Mouse (Mus musculus) Patski (cell line): ENCODE data around the gene Abhd14a. TPM values are rescaled to one million over a fixed set of nuclear protein-coding genes. Genes with fewer than 3 reads are reported as not detected.

Experiments used
- ATAC-seq: fragments of 100-300 bp; one replicate; pipeline ENCODE4 v1.8.0; 2021
- CTCF ChIA-PET: fragments of 350-600 bp; sonication (Branson Sonifier 250); formaldehyde crosslinking; loops from one replicate; lab custom pipeline; 2022; ENCODE audit warnings: inconsistent platforms; lab: Charles Lee
- POLR2A ChIA-PET: fragments of 350-600 bp; sonication (Branson Sonifier 250); formaldehyde crosslinking; loops from one replicate; lab custom pipeline; 2022; ENCODE audit warnings: antibody characterized with exemption, inconsistent platforms; lab: Charles Lee
- DNase-seq: peaks from one replicate; pipeline ENCODE4 v3.0.0-alpha.2; 2011; ENCODE audit warnings: low read depth, low spot score
- H3K27me3 ChIP-seq: fragments of 371-371 bp; one replicate; pipeline ENCODE4 v1.5.1; 2021
- CTCF ChIP-seq: fragments of 100-300 bp; IDR thresholded peaks from one replicate; pipeline ENCODE4 v1.5.1; 2021
- in situ Hi-C: fragments of 300-500 bp; cut with MboI; formaldehyde crosslinking; loops from 3 replicates; pipeline ENCODE4 v1.11.1; 2018; ENCODE audit warnings: low pct_unique_long_range_greater_than_20kb, mixed read lengths
- polyA plus RNA-seq: library from polyadenylated mRNA; unstranded; gene quantifications from one replicate; pipeline ENCODE4 v1.2.3, GENCODE M21; 2021

Gene Abhd14a
- polyA plus RNA-seq, 1 experiment from 2014 or later: 25.2 TPM

- in situ Hi-C loops: no loop called here
- ChIA-PET POLR2A (no interaction called here), CTCF (no interaction called here)
- ATAC-seq (peak; percentile 39), DNase-seq (no peak)
- no peaks in the 10 kb centered on the region for H3K27me3 ChIP-seq
- no peak for TF ChIP-seq CTCF
Observed at GRCm38 (mm10) chr9:106405275-106405674, 42.2 kb downstream of the Abhd14a start.

GRCm38 (mm10) chr9:106402607-106403375 lies 44.7 kb downstream of the Abhd14a start:
- ChIA-PET CTCF (no interaction called here), POLR2A (no interaction called here)
- TF ChIP-seq CTCF: no peak
- DNase-seq: no peak
- no peak for ATAC-seq
- no peaks in the 10 kb centered on the region for H3K27me3 ChIP-seq
- in situ Hi-C loops: no loop called here

- TF ChIP-seq CTCF: no peak
- no peaks in the 10 kb centered on the region for H3K27me3 ChIP-seq
- ChIA-PET CTCF (no interaction called here), POLR2A (no interaction called here)
- DNase-seq (no peak), ATAC-seq (no peak)
- in situ Hi-C loops: no loop called here
Observed at GRCm38 (mm10) chr9:106402149-106402548, 45.3 kb downstream of the Abhd14a start.

- ATAC-seq (no peak), DNase-seq (no peak)
- TF ChIP-seq CTCF: no peak
- H3K27me3 ChIP-seq: no peaks in the 10 kb centered on the region
- POLR2A ChIA-PET: no interaction called here
- in situ Hi-C loops: no loop called here
- CTCF ChIA-PET: no interaction called here
Observed at GRCm38 (mm10) chr9:106399808-106400207, 47.7 kb downstream of the Abhd14a start.

- ChIA-PET POLR2A (no interaction called here), CTCF (no interaction called here)
- H3K27me3 ChIP-seq: no peaks in the 10 kb centered on the region
- TF ChIP-seq CTCF: no peak
- no peak for ATAC-seq
- no peak for DNase-seq
- in situ Hi-C loops: no loop called here
Observed at GRCm38 (mm10) chr9:106398667-106399311, 48.7 kb downstream of the Abhd14a start.

GRCm38 (mm10) chr9:106397733-106398132 lies 49.7 kb downstream of the Abhd14a start:
- POLR2A ChIA-PET: no interaction called here
- in situ Hi-C loops: no loop called here
- ATAC-seq: no peak
- no peaks in the 10 kb centered on the region for H3K27me3 ChIP-seq
- CTCF ChIA-PET: interaction anchor here (1.4 kb wide), 1 partner anchor 11 kb away, joined by 3 read pairs; no protein-coding TSS in a partner anchor
- no peak for DNase-seq
- no peak for TF ChIP-seq CTCF

- no peak for TF ChIP-seq CTCF
- no peaks in the 10 kb centered on the region for H3K27me3 ChIP-seq
- in situ Hi-C loops: no loop called here
- CTCF ChIA-PET: interaction anchor here (0.8 kb wide), 1 partner anchor 9 kb away, joined by 3 read pairs; no protein-coding TSS in a partner anchor
- ATAC-seq (peak; percentile 31), DNase-seq (no peak)
- POLR2A ChIA-PET: no interaction called here
Observed at GRCm38 (mm10) chr9:106394649-106395602, 52.6 kb downstream of the Abhd14a start.

- no peak for TF ChIP-seq CTCF
- in situ Hi-C loops: no loop called here
- ATAC-seq (no peak), DNase-seq (no peak)
- no peaks in the 10 kb centered on the region for H3K27me3 ChIP-seq
- CTCF ChIA-PET: interaction anchor here (0.8 to 1.1 kb wide), 2 partner anchors 8 to 21 kb away, joined by 3 read pairs; no protein-coding TSS in a partner anchor
- POLR2A ChIA-PET: interaction anchor here (0.5 kb wide), 1 partner anchor 35 kb away, joined by 5 read pairs; the partner anchor contains the start of gene Rpl29
Observed at GRCm38 (mm10) chr9:106393548-106393947, 53.9 kb downstream of the Abhd14a start.

GRCm38 (mm10) chr9:106392828-106393527 lies 54.5 kb downstream of the Abhd14a start:
- no peak for TF ChIP-seq CTCF
- in situ Hi-C loops: no loop called here
- CTCF ChIA-PET: interaction anchor here (1.1 kb wide), 1 partner anchor 21 kb away, joined by 3 read pairs; no protein-coding TSS in a partner anchor
- POLR2A ChIA-PET: no interaction called here
- no peaks in the 10 kb centered on the region for H3K27me3 ChIP-seq
- ATAC-seq: no peak
- no peak for DNase-seq

Other genes with a start within 250 kb of the Abhd14a start
- 62.8 TPM for gene Ppm1m, start 247.9 kb downstream of the Abhd14a start, polyA plus RNA-seq
- 30.7 TPM for gene Twf2, start 244.6 kb downstream of the Abhd14a start, polyA plus RNA-seq
- gene Tlr9, start 225.1 kb downstream of the Abhd14a start, polyA plus RNA-seq: 0.03 TPM
- gene Alas1, start 199.0 kb downstream of the Abhd14a start, polyA plus RNA-seq: 91.4 TPM
- 9.9 TPM for gene Poc1a, start 166.6 kb downstream of the Abhd14a start, polyA plus RNA-seq
- gene Dusp7, start 79.0 kb downstream of the Abhd14a start, polyA plus RNA-seq: 13.6 TPM
- gene Rpl29, start 18.2 kb downstream of the Abhd14a start, polyA plus RNA-seq: 189 TPM
- gene Acy1, start 9.4 kb downstream of the Abhd14a start, polyA plus RNA-seq: 10.8 TPM
- 31.2 TPM for gene Abhd14b, start 219 bp downstream of the Abhd14a start, polyA plus RNA-seq
- gene Pcbp4, start 5.6 kb upstream of the Abhd14a start, polyA plus RNA-seq: 83.4 TPM
- 0.05 TPM for gene Gpr62, start 18.3 kb upstream of the Abhd14a start, polyA plus RNA-seq
- gene Rrp9, start 28.3 kb upstream of the Abhd14a start, polyA plus RNA-seq: 29.9 TPM
- 58.0 TPM for gene Parp3, start 29.3 kb upstream of the Abhd14a start, polyA plus RNA-seq
- gene Iqcf1, start 52.3 kb upstream of the Abhd14a start, polyA plus RNA-seq: not detected
- not detected for gene Iqcf5, start 66.9 kb upstream of the Abhd14a start, polyA plus RNA-seq
- not detected for gene Iqcf3, start 114.0 kb upstream of the Abhd14a start, polyA plus RNA-seq
- gene Iqcf4, start 123.3 kb upstream of the Abhd14a start, polyA plus RNA-seq: not detected
- not detected for gene Iqcf6, start 178.9 kb upstream of the Abhd14a start, polyA plus RNA-seq
- not detected for gene Grm2, start 208.4 kb upstream of the Abhd14a start, polyA plus RNA-seq
- 162 TPM for gene Tex264, start 238.2 kb upstream of the Abhd14a start, polyA plus RNA-seq